Mouse (Mus musculus) erythroblast, embryonic 14.5 days (primary cell): ENCODE data around the gene Syngr4.

ENCODE experiments used
- GATA1 ChIP-seq: IDR thresholded peaks from 2 replicates; pipeline ENCODE4 v1.6.1; 2012; ENCODE audit warnings: low read length, inconsistent platforms, mixed read lengths
- TAL1 ChIP-seq: IDR thresholded peaks from 3 replicates; pipeline ENCODE4 v1.6.1; 2012; ENCODE audit warnings: low read length, inconsistent platforms, mixed read lengths

GRCm38 (mm10) chr7:45887246-45887645 lies 9.3 kb downstream of the Syngr4 start:
- no peak for TF ChIP-seq TAL1
- TF ChIP-seq GATA1 = no peak
